Mouse (Mus musculus) midbrain, postnatal 0 days (tissue): Measurements from ENCODE around the gene Tbc1d24. TPM values are rescaled to one million over a fixed set of nuclear protein-coding genes. Genes with fewer than 3 reads are reported as not detected.
"Not testable (repeated sequence)": the region's sequence is repeated elsewhere in the genome, so short reads cannot be mapped to it uniquely, and the experiment has no call there.

Experiments
- ATAC-seq: fragments of 200-750 bp; cut with Nextera tagmentation; 2 replicates; pipeline ENCODE4 v1.8.0; 2017; ENCODE audit warnings: moderate number of reproducible peaks, mild to moderate bottlenecking, moderate TSS enrichment, moderate library complexity; ENCODE audit not compliant: low FRiP score
- DNase-seq: peaks from one replicate; pipeline ENCODE4 v3.0.0-alpha.2; 2015; ENCODE audit warnings: low spot score
- H3K27ac ChIP-seq: fragments of 300-500 bp; sonication (generic); 2 replicates; pipeline ENCODE4 v1.5.1; 2014; ENCODE audit warnings: low read depth, mild to moderate bottlenecking, low read length, mixed read lengths
- H3K27me3 ChIP-seq: fragments of 300-500 bp; sonication (generic); 2 replicates; pipeline ENCODE4 v1.6.1; 2014; ENCODE audit warnings: low read length, control low read depth, mixed read lengths; ENCODE audit not compliant: insufficient read depth
- H3K36me3 ChIP-seq: fragments of 300-500 bp; sonication (generic); 2 replicates; pipeline ENCODE4 v1.6.1; 2014; ENCODE audit warnings: low read length, control low read depth, mixed read lengths; ENCODE audit not compliant: insufficient read depth
- H3K4me1 ChIP-seq: fragments of 300-500 bp; sonication (generic); 2 replicates; pipeline ENCODE4 v1.6.1; 2014; ENCODE audit warnings: mild to moderate bottlenecking, control low read depth, antibody characterized with exemption, low read length, mixed read lengths; ENCODE audit not compliant: insufficient read depth
- H3K4me2 ChIP-seq: fragments of 300-500 bp; sonication (generic); 2 replicates; pipeline ENCODE4 v1.6.1; 2014; ENCODE audit warnings: low read depth, mild to moderate bottlenecking, low read length, mixed read lengths; ENCODE audit not compliant: poor library complexity, severe bottlenecking
- H3K4me3 ChIP-seq: fragments of 300-500 bp; sonication (generic); 2 replicates; pipeline ENCODE4 v1.5.1; 2014; ENCODE audit warnings: low read depth, mild to moderate bottlenecking, low read length, moderate library complexity
- H3K9ac ChIP-seq: fragments of 300-500 bp; sonication (generic); replicated peaks from 2 replicates; pipeline ENCODE4 v1.6.1; 2014; ENCODE audit warnings: mild to moderate bottlenecking, low read length, moderate library complexity, mixed read lengths; ENCODE audit not compliant: poor library complexity, severe bottlenecking
- H3K9me3 ChIP-seq: fragments of 300-500 bp; sonication (generic); 2 replicates; pipeline ENCODE4 v1.6.1; 2016; ENCODE audit warnings: low read length, control low read depth
- CTCF ChIP-seq: IDR thresholded peaks from 2 replicates; pipeline ENCODE4 v1.5.1; 2016; ENCODE audit warnings: antibody characterized with exemption, mild to moderate bottlenecking
- WGBS: fragments of 180-500 bp; shearing (Covaris S2); extraction: QIAGEN DNeasy Blood & Tissue Kit; methylation state at CpG from one replicate; pipeline ENCODE4 v1.1.7; 2014; 5-methylcytosine and 5-hydroxymethylcytosine counted together
- microRNA-seq: library from miRNA; unstranded; fragments of <30 nt; microRNA quantifications from one replicate; pipeline ENCODE4, GENCODE M21; 2016; ENCODE audit warnings: borderline number of aligned reads
- polyA plus RNA-seq: library from polyadenylated mRNA; unstranded; fragments of >200 nt; fragmentation: Nextera tagmentation; extraction: Ambion mirVana; gene quantifications from 2 replicates; pipeline ENCODE4 v1.2.1, GENCODE M21; 2015
- total RNA-seq: library from RNA; depleted of rRNA; stranded (reverse); fragments of >200 nt; gene quantifications from 2 replicates; pipeline ENCODE4 v1.2.3, GENCODE M21; 2014; rRNA removed

The Tbc1d24 gene
- total and polyA plus RNA-seq, 2 experiments from 2014 or later: 27.6 to 146 TPM

DNA sequence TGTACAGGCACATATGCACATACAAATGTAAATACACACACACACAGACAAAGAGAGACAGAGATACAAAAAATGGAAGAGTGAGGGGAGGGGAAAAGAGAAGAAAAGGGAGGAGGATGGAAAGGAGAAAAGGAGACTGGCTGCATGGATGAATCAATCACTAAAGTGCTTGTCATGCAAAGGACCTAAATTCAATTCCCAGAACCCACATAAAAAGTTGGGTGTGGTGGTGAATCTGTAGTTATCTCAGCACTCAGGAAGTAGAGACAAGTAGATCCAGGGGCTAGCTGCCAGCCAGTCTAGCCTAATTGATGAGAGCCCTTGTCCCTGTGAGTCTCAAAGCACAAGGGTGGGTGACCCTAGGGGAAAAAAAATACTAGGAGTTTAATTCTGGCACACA, 71.3 kb downstream of the Tbc1d24 start:
- no peak for ATAC-seq
- Histone ChIP-seq H3K4me1 (no peaks in the 10 kb centered on the region), H3K4me3 (no peak overlapping the region), H3K9me3 (no peaks in the 10 kb centered on the region), H3K4me2 (no peak overlapping the region), H3K9ac (no peak overlapping the region), H3K27ac (no peak overlapping the region), H3K27me3 (no peaks in the 10 kb centered on the region), H3K36me3 (no peaks in the 10 kb centered on the region)
- no peak for DNase-seq
- TF ChIP-seq CTCF: no peak

GRCm38 (mm10) chr17:24132919-24133318, 72.4 kb downstream of the Tbc1d24 start:
- H3K4me2 ChIP-seq, H3K4me3 ChIP-seq, H3K9ac ChIP-seq, H3K9me3 ChIP-seq, H3K36me3 ChIP-seq, H3K27me3 ChIP-seq, H3K4me1 ChIP-seq, ATAC-seq, DNase-seq, H3K27ac ChIP-seq: not testable (repeated sequence)
- 82% methylated on average over 4 of the region's 4 CpGs for WGBS

GRCm38 (mm10) chr17:24131570-24131969, 73.8 kb downstream of the Tbc1d24 start:
- no peak for DNase-seq
- peak; percentile 8; the same call in 1 of the 2 replicates for TF ChIP-seq CTCF
- H3K9me3 ChIP-seq: no peaks in the 10 kb centered on the region
- no peaks in the 10 kb centered on the region for H3K27me3 ChIP-seq
- no peak for ATAC-seq
- H3K36me3 ChIP-seq: no peaks in the 10 kb centered on the region
- 92% methylated on average over 3 of the region's 3 CpGs for WGBS
- no peak overlapping the region for H3K27ac ChIP-seq
- H3K9ac ChIP-seq: no peak overlapping the region
- H3K4me2 ChIP-seq: no peak overlapping the region
- no peak overlapping the region for H3K4me3 ChIP-seq
- H3K4me1 ChIP-seq: no peaks in the 10 kb centered on the region

DNA sequence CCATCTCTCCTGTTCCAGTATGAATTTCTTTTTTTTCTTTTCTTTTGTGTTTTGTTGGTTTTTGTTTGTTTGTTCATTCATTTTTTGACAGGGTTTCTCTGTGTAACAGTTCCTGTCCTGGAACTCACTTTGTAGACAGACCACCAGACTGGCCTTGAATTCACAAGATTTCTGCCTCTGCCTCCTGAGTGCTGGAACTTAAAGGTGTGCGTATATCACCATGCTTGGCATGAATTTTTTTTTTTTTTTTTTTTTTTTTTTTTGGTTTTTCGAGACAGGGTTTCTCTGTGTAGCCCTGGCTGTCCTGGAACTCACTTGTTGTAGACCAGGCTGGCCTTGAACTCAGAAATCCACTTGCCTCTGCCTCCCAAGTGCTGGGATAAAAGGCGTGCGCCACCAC, 76.1 kb downstream of the Tbc1d24 start:
- ATAC-seq, H3K9me3 ChIP-seq, H3K36me3 ChIP-seq, H3K27ac ChIP-seq, DNase-seq, H3K9ac ChIP-seq, H3K27me3 ChIP-seq, H3K4me3 ChIP-seq, H3K4me2 ChIP-seq, H3K4me1 ChIP-seq: not testable (repeated sequence)
- 95% methylated on average over 4 of the region's 4 CpGs for WGBS

- TF ChIP-seq CTCF: no peak
- H3K9ac ChIP-seq: no peak overlapping the region
- H3K4me3 ChIP-seq: no peak overlapping the region
- no peak overlapping the region for H3K4me2 ChIP-seq
- no peaks in the 10 kb centered on the region for H3K27me3 ChIP-seq
- no peak overlapping the region for H3K27ac ChIP-seq
- no peaks in the 10 kb centered on the region for H3K9me3 ChIP-seq
- DNase-seq (no peak), ATAC-seq (no peak)
- H3K4me1 ChIP-seq: no peaks in the 10 kb centered on the region
- no peaks in the 10 kb centered on the region for H3K36me3 ChIP-seq
- 91% methylated on average over 1 of the region's 1 CpGs for WGBS
Measured at GRCm38 (mm10) chr17:24127592-24127991, 77.8 kb downstream of the Tbc1d24 start.

DNA sequence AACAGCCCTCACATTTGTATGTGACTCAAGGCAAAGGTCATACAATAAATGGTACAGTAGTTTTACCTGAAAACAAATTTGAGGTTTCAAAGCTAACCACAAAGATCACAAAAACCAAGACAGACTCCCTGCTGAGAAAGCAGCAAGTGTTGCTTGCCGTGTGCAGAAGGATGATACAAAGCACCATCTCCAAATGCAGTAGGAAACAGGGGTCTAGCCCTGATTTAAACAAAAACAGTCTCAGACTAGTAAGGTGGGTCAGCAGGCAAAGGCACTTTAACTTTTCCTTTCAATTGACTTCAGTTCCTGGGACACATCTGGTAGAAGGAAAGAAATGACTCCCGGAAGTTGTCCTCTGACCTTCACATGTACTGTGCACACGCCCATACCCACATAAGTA, 78.6 kb downstream of the Tbc1d24 start:
- Histone ChIP-seq H3K27me3 (no peaks in the 10 kb centered on the region), H3K27ac (no peak overlapping the region), H3K4me1 (no peaks in the 10 kb centered on the region), H3K4me3 (no peak overlapping the region), H3K9ac (no peak overlapping the region), H3K9me3 (no peaks in the 10 kb centered on the region), H3K4me2 (no peak overlapping the region), H3K36me3 (no peaks in the 10 kb centered on the region)
- 74% methylated on average over 3 of the region's 3 CpGs for WGBS
- no peak for TF ChIP-seq CTCF
- no peak for DNase-seq
- no peak for ATAC-seq

Small RNA genes lying within 50 kb of the gene (microRNA-seq; reads per million reads assigned to microRNA genes)
- 1.0 reads per million for gene Mir5134
- not detected for gene Mir6965

Other genes with a start within 250 kb of the Tbc1d24 start
- gene Prss30, start 225.0 kb downstream of the Tbc1d24 start, total RNA-seq: 1.8 TPM in 1 of 2 replicates, not detected in the other
- 0.15 and 0.17 TPM in 2 replicates for gene Prss30, start 225.0 kb downstream of the Tbc1d24 start, polyA plus RNA-seq
- not detected in 2 replicates for gene Prss22, start 207.5 kb downstream of the Tbc1d24 start, total RNA-seq
- gene Prss22, start 207.5 kb downstream of the Tbc1d24 start, polyA plus RNA-seq: 0.17 TPM in 1 of 2 replicates, not detected in the other
- gene Prss27, start 167.4 kb downstream of the Tbc1d24 start, total RNA-seq: not detected in 2 replicates
- gene Prss27, start 167.4 kb downstream of the Tbc1d24 start, polyA plus RNA-seq: not detected in 2 replicates
- 92.0 and 99.8 TPM in 2 replicates for gene Kctd5, start 132.1 kb downstream of the Tbc1d24 start, total RNA-seq
- 80.2 and 81.3 TPM in 2 replicates for gene Kctd5, start 132.1 kb downstream of the Tbc1d24 start, polyA plus RNA-seq
- gene Pdpk1, start 54.6 kb downstream of the Tbc1d24 start, total RNA-seq: 57.9 and 68.1 TPM in 2 replicates
- 53.2 and 61.5 TPM in 2 replicates for gene Pdpk1, start 54.6 kb downstream of the Tbc1d24 start, polyA plus RNA-seq
- gene Amdhd2, start 41.8 kb downstream of the Tbc1d24 start, total RNA-seq: 40.2 and 58.6 TPM in 2 replicates
- gene Amdhd2, start 41.8 kb downstream of the Tbc1d24 start, polyA plus RNA-seq: 34.0 and 41.4 TPM in 2 replicates
- 730 and 771 TPM in 2 replicates for gene Atp6v0c, start 35.9 kb downstream of the Tbc1d24 start, total RNA-seq
- 2,426 and 2,595 TPM in 2 replicates for gene Atp6v0c, start 35.9 kb downstream of the Tbc1d24 start, polyA plus RNA-seq
- gene Ntn3, start 4.0 kb upstream of the Tbc1d24 start, total RNA-seq: 19.4 and 23.6 TPM in 2 replicates
- 4.0 and 4.3 TPM in 2 replicates for gene Ntn3, start 4.0 kb upstream of the Tbc1d24 start, polyA plus RNA-seq
- 17.4 and 17.9 TPM in 2 replicates for gene Tedc2, start 15.3 kb upstream of the Tbc1d24 start, total RNA-seq
- gene Tedc2, start 15.3 kb upstream of the Tbc1d24 start, polyA plus RNA-seq: 9.0 and 11.1 TPM in 2 replicates
- gene Ccnf, start 45.9 kb upstream of the Tbc1d24 start, total RNA-seq: 6.2 and 6.7 TPM in 2 replicates
- gene Ccnf, start 45.9 kb upstream of the Tbc1d24 start, polyA plus RNA-seq: 5.0 and 5.3 TPM in 2 replicates
- 0.99 and 1.8 TPM in 2 replicates for gene Abca17, start 145.5 kb upstream of the Tbc1d24 start, total RNA-seq
- 1.0 and 1.1 TPM in 2 replicates for gene Abca17, start 145.5 kb upstream of the Tbc1d24 start, polyA plus RNA-seq
- 91.3 and 95.9 TPM in 2 replicates for gene Abca3, start 146.4 kb upstream of the Tbc1d24 start, total RNA-seq
- gene Abca3, start 146.4 kb upstream of the Tbc1d24 start, polyA plus RNA-seq: 28.8 and 32.7 TPM in 2 replicates
- gene Rnps1, start 209.0 kb upstream of the Tbc1d24 start, total RNA-seq: 248 and 260 TPM in 2 replicates
- 347 and 350 TPM in 2 replicates for gene Rnps1, start 209.0 kb upstream of the Tbc1d24 start, polyA plus RNA-seq
- gene Eci1, start 221.1 kb upstream of the Tbc1d24 start, total RNA-seq: 20.6 and 26.6 TPM in 2 replicates
- gene Eci1, start 221.1 kb upstream of the Tbc1d24 start, polyA plus RNA-seq: 31.0 and 41.1 TPM in 2 replicates
- gene Dnase1l2, start 237.5 kb upstream of the Tbc1d24 start, total RNA-seq: 5.0 and 5.6 TPM in 2 replicates
- gene Dnase1l2, start 237.5 kb upstream of the Tbc1d24 start, polyA plus RNA-seq: 0.94 and 1.1 TPM in 2 replicates